Mouse (Mus musculus) heart, postnatal 0 days (tissue): ENCODE data around the gene Radil. TPM values are rescaled to one million over a fixed set of nuclear protein-coding genes. Genes with fewer than 3 reads are reported as not detected.
A peak's percentile ranks its signal among the peaks of the same experiment; 100 is the strongest.

Source experiments
- ATAC-seq: fragments of 200-750 bp; cut with Nextera tagmentation; 2 replicates; pipeline ENCODE4 v1.8.0; 2017; ENCODE audit warnings: low read depth, moderate number of reproducible peaks, moderate library complexity; ENCODE audit not compliant: insufficient read depth
- DNase-seq: peaks from one replicate; pipeline ENCODE4 v3.0.0-alpha.2; 2016; ENCODE audit warnings: low spot score
- H3K27ac ChIP-seq: fragments of 300-500 bp; sonication (generic); 2 replicates; pipeline ENCODE4 v1.5.1; 2014; ENCODE audit warnings: low read depth, mild to moderate bottlenecking
- H3K27me3 ChIP-seq: fragments of 300-500 bp; sonication (generic); 2 replicates; pipeline ENCODE4 v1.6.1; 2014; ENCODE audit warnings: low read length, mixed read lengths; ENCODE audit not compliant: control insufficient read depth, insufficient read depth
- H3K36me3 ChIP-seq: fragments of 300-500 bp; sonication (generic); replicated peaks from 2 replicates; pipeline ENCODE4 v1.6.1; 2014; ENCODE audit warnings: low read length, mixed read lengths; ENCODE audit not compliant: control insufficient read depth, insufficient read depth
- H3K4me1 ChIP-seq: fragments of 300-500 bp; sonication (generic); 2 replicates; pipeline ENCODE4 v1.6.1; 2014; ENCODE audit warnings: antibody characterized with exemption; ENCODE audit not compliant: control insufficient read depth, insufficient read depth
- H3K4me2 ChIP-seq: fragments of 300-500 bp; sonication (generic); 2 replicates; pipeline ENCODE4 v1.6.1; 2014; ENCODE audit warnings: low read depth, mild to moderate bottlenecking, low read length, moderate library complexity
- H3K4me3 ChIP-seq: fragments of 300-500 bp; sonication (generic); 2 replicates; pipeline ENCODE4 v1.5.1; 2014; ENCODE audit warnings: low read depth, low read length
- H3K9ac ChIP-seq: fragments of 300-500 bp; sonication (generic); replicated peaks from 2 replicates; pipeline ENCODE4 v1.6.1; 2014; ENCODE audit warnings: low read depth, low read length, mixed read lengths
- H3K9me3 ChIP-seq: fragments of 300-500 bp; sonication (generic); replicated peaks from 2 replicates; pipeline ENCODE4 v1.6.1; 2016; ENCODE audit warnings: low read length; ENCODE audit not compliant: control insufficient read depth
- CTCF ChIP-seq: IDR thresholded peaks from 2 replicates; pipeline ENCODE4 v1.5.1; 2016; ENCODE audit warnings: antibody characterized with exemption, control low read depth, low read depth
- EP300 ChIP-seq: IDR thresholded peaks from 2 replicates; pipeline ENCODE4 v1.6.1; 2016; ENCODE audit warnings: antibody characterized with exemption, low read depth
- WGBS: fragments of 180-500 bp; shearing (Covaris S2); extraction: QIAGEN DNeasy Blood & Tissue Kit; methylation state at CpG from one replicate; pipeline ENCODE4 v1.1.7; 2014; 5-methylcytosine and 5-hydroxymethylcytosine counted together
- polyA plus RNA-seq: library from polyadenylated mRNA; unstranded; fragments of >200 nt; fragmentation: Nextera tagmentation; extraction: Ambion mirVana; gene quantifications from 2 replicates; pipeline ENCODE4 v1.2.1, GENCODE M21; 2015
- total RNA-seq: library from RNA; depleted of rRNA; stranded (reverse); fragments of >200 nt; gene quantifications from 2 replicates; pipeline ENCODE4 v1.2.3, GENCODE M21; 2014; ENCODE audit warnings: low replicate concordance

The Radil gene
- total and polyA plus RNA-seq, 2 experiments from 2014 or later: 2.9 to 4.3 TPM

GRCm38 (mm10) chr5:142462641-142462948 lies 88.3 kb downstream of the Radil start:
- Histone ChIP-seq H3K9ac (no peak overlapping the region), H3K4me1 (peaks cover 9% of the 10 kb centered on the region; the same call in 1 of the 2 replicates), H3K4me3 (no peak overlapping the region), H3K27me3 (no peaks in the 10 kb centered on the region), H3K9me3 (no peaks in the 10 kb centered on the region), H3K27ac (peak overlapping the region; percentile 9; the same call in 1 of the 2 replicates), H3K36me3 (peaks cover 14% of the 10 kb centered on the region), H3K4me2 (no peak overlapping the region)
- WGBS: 89% methylated on average over 2 of the region's 2 CpGs
- DNase-seq (no peak), ATAC-seq (no peak)
- no peak for TF ChIP-seq CTCF
- no peak for TF ChIP-seq EP300

GRCm38 (mm10) chr5:142461942-142462640 lies 88.8 kb downstream of the Radil start:
- no peaks in the 10 kb centered on the region for H3K9me3 ChIP-seq
- H3K27me3 ChIP-seq: no peaks in the 10 kb centered on the region
- no peak overlapping the region for H3K4me3 ChIP-seq
- H3K4me1 ChIP-seq: peaks cover 14% of the 10 kb centered on the region; the same call in 1 of the 2 replicates
- H3K36me3 ChIP-seq: peaks cover 19% of the 10 kb centered on the region
- H3K9ac ChIP-seq: no peak overlapping the region
- TF ChIP-seq EP300 (no peak), CTCF (no peak)
- no peak overlapping the region for H3K4me2 ChIP-seq
- DNase-seq: no peak
- H3K27ac ChIP-seq: no peak overlapping the region
- ATAC-seq: no peak
- 96% methylated on average over 7 of the region's 7 CpGs for WGBS

- peaks cover 13% of the 10 kb centered on the region; the same call in 1 of the 2 replicates for H3K4me1 ChIP-seq
- peaks cover 40% of the 10 kb centered on the region for H3K36me3 ChIP-seq
- ATAC-seq (no peak), DNase-seq (no peak)
- H3K27ac ChIP-seq: no peak overlapping the region
- H3K9me3 ChIP-seq: no peaks in the 10 kb centered on the region
- H3K4me3 ChIP-seq: no peak overlapping the region
- no peak for TF ChIP-seq EP300
- no peak for TF ChIP-seq CTCF
- no peaks in the 10 kb centered on the region for H3K27me3 ChIP-seq
- 79% methylated on average over 5 of the region's 5 CpGs for WGBS
- H3K4me2 ChIP-seq: no peak overlapping the region
- no peak overlapping the region for H3K9ac ChIP-seq
Measured at GRCm38 (mm10) chr5:142459834-142460233, 91.1 kb downstream of the Radil start.

DNA sequence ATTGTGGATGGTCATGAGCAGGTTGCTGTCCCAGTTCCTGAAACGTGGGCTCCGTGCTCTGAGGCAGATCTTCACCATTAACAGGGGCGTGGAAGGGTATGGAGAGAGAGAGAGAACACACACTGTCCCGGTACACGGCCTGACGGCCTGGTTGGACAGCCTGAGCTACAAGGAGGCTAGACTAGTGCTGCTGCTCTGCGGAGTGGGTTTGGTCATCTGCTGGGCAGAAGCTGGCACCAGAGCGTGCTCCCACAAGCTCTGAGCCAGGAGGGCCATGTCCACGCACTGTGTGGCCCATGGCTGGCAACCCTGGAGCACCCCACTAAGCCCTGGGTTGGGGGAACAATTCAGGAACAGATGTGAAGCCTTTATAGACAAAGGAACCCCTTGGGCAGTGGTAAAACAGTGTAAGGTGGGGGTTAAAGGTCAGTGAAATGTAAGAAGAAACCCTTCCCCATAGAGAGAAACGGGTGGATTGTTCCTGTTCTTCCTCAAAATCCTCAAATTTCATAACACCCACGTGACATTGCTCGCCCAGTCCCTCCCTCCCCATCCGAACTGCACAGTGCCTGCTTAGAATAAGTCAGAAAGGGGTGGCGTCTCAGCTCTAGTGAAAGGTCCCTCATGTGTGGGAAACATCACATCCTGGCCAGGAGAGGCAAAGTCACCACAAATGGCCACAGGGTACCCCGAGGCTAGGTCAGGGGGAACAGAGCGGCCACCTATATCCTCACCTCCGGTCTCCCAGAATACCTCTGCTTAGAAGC lies 91.9 kb downstream of the Radil start:
- Histone ChIP-seq H3K4me1 (peaks cover 7% of the 10 kb centered on the region; the same call in 1 of the 2 replicates), H3K4me3 (no peak overlapping the region), H3K27ac (no peak overlapping the region), H3K36me3 (peaks cover 47% of the 10 kb centered on the region), H3K27me3 (no peaks in the 10 kb centered on the region), H3K9me3 (no peaks in the 10 kb centered on the region), H3K9ac (no peak overlapping the region), H3K4me2 (no peak overlapping the region)
- no peak for ATAC-seq
- DNase-seq: no peak
- no peak for TF ChIP-seq CTCF
- TF ChIP-seq EP300: no peak
- WGBS: 86% methylated on average over 17 of the region's 17 CpGs

DNA sequence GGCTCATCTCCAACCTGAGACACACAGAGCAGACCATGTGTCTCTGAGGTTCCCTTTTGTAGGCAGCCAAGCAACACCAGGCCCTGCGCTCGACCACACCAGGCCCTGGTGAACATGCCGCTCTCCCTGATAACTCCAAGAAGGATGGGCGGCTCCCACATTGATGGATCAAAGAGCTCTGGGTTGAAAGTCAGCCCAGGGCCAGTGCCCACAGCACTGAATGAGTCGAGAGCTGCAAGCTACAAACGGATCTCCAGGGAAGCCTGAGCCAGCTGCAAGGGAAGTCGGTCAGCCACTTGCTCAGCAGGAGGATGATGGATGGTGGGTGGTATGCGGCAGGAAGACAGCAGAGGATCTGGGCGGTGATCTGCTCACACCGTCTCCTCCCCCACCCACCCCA lies 93.6 kb downstream of the Radil start:
- TF ChIP-seq EP300: no peak
- no peak for TF ChIP-seq CTCF
- no peaks in the 10 kb centered on the region for H3K9me3 ChIP-seq
- ATAC-seq (peak; percentile 28; the same call in 1 of the 2 replicates), DNase-seq (no peak)
- H3K36me3 ChIP-seq: peaks cover 60% of the 10 kb centered on the region
- peaks cover 7% of the 10 kb centered on the region; the same call in 1 of the 2 replicates for H3K4me1 ChIP-seq
- H3K4me2 ChIP-seq: no peak overlapping the region
- WGBS: 38% methylated on average over 10 of the region's 10 CpGs
- H3K27me3 ChIP-seq: no peaks in the 10 kb centered on the region
- no peak overlapping the region for H3K4me3 ChIP-seq
- H3K27ac ChIP-seq: no peak overlapping the region
- H3K9ac ChIP-seq: no peak overlapping the region
